Mouse (Mus musculus) lung, embryonic 14.5 days (tissue): ENCODE measurements around the gene Gsg1l. TPM values are rescaled to one million over a fixed set of nuclear protein-coding genes. Genes with fewer than 3 reads are reported as not detected.

Experiments used
- ATAC-seq: fragments of 200-750 bp; cut with Nextera tagmentation; 2 replicates; pipeline ENCODE4 v1.8.0; 2017; ENCODE audit warnings: mild to moderate bottlenecking, moderate TSS enrichment, moderate library complexity; ENCODE audit not compliant: insufficient read depth
- DNase-seq: peaks from one replicate; pipeline ENCODE4 v3.0.0-alpha.2; 2015
- H3K27ac ChIP-seq: fragments of 300-500 bp; sonication (generic); 2 replicates; pipeline ENCODE4 v1.5.1; 2014; ENCODE audit warnings: low read depth, mild to moderate bottlenecking, moderate library complexity
- H3K27me3 ChIP-seq: fragments of 300-500 bp; sonication (generic); 2 replicates; pipeline ENCODE4 v1.6.1; 2014; ENCODE audit warnings: low read length, control low read depth; ENCODE audit not compliant: insufficient read depth
- H3K36me3 ChIP-seq: fragments of 300-500 bp; sonication (generic); 2 replicates; pipeline ENCODE4 v1.6.1; 2014; ENCODE audit warnings: control low read depth; ENCODE audit not compliant: insufficient read depth
- H3K4me1 ChIP-seq: fragments of 300-500 bp; sonication (generic); 2 replicates; pipeline ENCODE4 v1.6.1; 2014; ENCODE audit warnings: antibody characterized with exemption, control low read depth; ENCODE audit not compliant: insufficient read depth
- H3K4me2 ChIP-seq: fragments of 300-500 bp; sonication (generic); 2 replicates; pipeline ENCODE4 v1.6.1; 2014; ENCODE audit warnings: mild to moderate bottlenecking
- H3K4me3 ChIP-seq: fragments of 300-500 bp; sonication (generic); 2 replicates; pipeline ENCODE4 v1.5.1; 2014; ENCODE audit warnings: low read depth, low read length
- H3K9ac ChIP-seq: fragments of 300-500 bp; sonication (generic); 2 replicates; pipeline ENCODE4 v1.6.1; 2014
- H3K9me3 ChIP-seq: fragments of 300-500 bp; sonication (generic); 2 replicates; pipeline ENCODE4 v1.6.1; 2016; ENCODE audit warnings: low read depth, low read length, control low read depth
- CTCF ChIP-seq: IDR thresholded peaks from 2 replicates; pipeline ENCODE4 v1.5.1; 2016; ENCODE audit warnings: antibody characterized with exemption, low read depth
- WGBS: fragments of 180-500 bp; shearing (Covaris S2); extraction: QIAGEN DNeasy Blood & Tissue Kit; methylation state at CpG from one replicate; pipeline ENCODE4 v1.1.7; 2014; 5-methylcytosine and 5-hydroxymethylcytosine counted together
- polyA plus RNA-seq: library from polyadenylated mRNA; unstranded; fragments of >200 nt; fragmentation: Nextera tagmentation; extraction: Ambion mirVana; gene quantifications from 2 replicates; pipeline ENCODE4 v1.2.1, GENCODE M21; 2014

The Gsg1l gene
- polyA plus RNA-seq, 1 experiment from 2014 or later: 3.3 TPM

DNA sequence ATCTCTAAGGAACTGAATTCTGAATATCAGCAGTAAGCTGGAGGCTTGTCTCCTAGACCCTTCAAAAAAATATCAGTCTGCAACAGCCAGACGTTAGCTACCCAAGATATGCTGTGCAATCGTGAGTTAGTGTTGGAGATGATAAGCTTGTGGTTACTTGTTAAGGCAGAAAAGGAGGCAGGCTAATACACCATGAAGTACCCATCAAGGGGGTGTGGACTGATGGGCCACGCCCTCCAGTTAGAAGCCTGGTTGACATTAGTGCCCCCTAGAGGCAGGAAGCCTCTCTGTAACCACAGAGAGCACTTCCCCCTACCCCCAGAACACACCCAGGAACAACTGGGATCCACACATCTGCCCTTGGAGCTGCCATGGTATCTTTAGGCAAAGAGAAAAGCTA, 39.9 kb downstream of the Gsg1l start:
- WGBS: 20% methylated on average over 3 of the region's 3 CpGs
- TF ChIP-seq CTCF: peak; percentile 48; the same call in 1 of the 2 replicates

DNA sequence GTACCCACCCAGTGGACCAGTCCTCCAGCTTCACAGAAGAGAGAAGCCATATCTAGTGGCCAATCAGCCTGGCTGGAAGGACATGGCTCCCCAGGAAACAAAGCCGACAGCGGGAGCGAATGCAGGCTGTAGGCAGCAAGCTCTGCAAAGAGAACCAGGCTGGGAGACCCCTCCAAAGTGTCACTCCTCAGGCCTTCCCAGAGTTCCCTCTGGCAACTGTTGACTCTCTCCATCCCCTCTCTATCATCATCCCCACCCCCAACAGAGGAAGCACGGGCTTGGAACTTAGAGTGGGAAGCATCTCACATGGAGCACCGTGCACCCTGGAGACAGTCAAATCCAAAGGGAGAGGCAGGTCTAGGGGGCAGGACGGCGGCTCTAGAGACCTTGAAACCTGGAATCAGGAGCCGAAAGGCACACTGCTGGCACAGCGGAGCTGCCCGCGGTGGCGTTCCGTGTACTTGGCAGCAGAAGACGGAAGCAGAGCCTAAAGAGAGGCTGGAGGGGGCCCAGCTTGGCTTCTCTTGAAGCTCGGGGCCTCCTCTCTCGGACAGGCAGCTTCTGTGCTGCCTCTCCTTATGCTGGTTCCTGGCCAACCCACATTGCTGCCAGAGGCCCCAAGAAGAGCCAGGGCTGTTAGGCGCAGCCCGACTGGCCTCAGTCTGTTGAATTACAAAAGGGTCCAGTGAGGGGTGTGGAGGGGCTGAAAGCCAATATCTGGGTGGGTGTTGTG, 41.3 kb downstream of the Gsg1l start:
- H3K4me2 ChIP-seq: 0 out of 2 replicates have a peak overlapping the region, but pooled peaks have one; percentile 13
- DNase-seq: peak; percentile 81

More for the DNA sequence above, 39.9 kb downstream of the Gsg1l start:
- Histone ChIP-seq H3K9me3 (no peaks in the 10 kb centered on the region), H3K9ac (no peak overlapping the region), H3K4me2 (no peak overlapping the region), H3K4me3 (no peak overlapping the region), H3K27me3 (no peaks in the 10 kb centered on the region), H3K27ac (no peak overlapping the region), H3K36me3 (no peaks in the 10 kb centered on the region), H3K4me1 (peaks cover 21% of the 10 kb centered on the region)
- ATAC-seq (no peak), DNase-seq (peak; percentile 41)

DNA sequence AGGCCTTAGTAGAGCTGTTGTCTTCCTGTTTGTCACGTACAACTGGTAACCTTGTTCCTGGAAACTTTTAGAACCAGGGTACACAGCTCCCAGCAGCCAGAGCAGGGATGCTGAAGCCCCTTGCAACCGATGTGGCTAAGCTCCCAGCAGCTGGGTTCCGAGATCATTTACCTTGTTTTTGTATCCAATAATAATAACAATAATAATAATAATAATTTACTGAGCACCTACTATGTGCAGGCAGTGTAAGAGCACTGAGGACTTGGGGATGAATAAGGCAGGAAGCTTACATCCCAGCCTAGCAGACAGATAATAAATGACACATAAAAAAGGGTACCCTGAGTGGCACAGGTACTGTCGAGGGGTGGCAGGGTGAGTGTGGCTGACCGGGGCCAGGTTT, 42.4 kb downstream of the Gsg1l start:
- no peak for TF ChIP-seq CTCF

More for the DNA sequence above, 41.3 kb downstream of the Gsg1l start:
- Histone ChIP-seq H3K4me3 (no peak overlapping the region), H3K36me3 (no peaks in the 10 kb centered on the region), H3K27me3 (no peaks in the 10 kb centered on the region), H3K9ac (no peak overlapping the region), H3K4me1 (peaks cover 21% of the 10 kb centered on the region), H3K27ac (peak overlapping the region; percentile 43; the same call in 1 of the 2 replicates), H3K9me3 (no peaks in the 10 kb centered on the region)
- WGBS: 49% methylated on average over 18 of the region's 18 CpGs
- TF ChIP-seq CTCF: no peak
- peak; percentile 44 for ATAC-seq

DNA sequence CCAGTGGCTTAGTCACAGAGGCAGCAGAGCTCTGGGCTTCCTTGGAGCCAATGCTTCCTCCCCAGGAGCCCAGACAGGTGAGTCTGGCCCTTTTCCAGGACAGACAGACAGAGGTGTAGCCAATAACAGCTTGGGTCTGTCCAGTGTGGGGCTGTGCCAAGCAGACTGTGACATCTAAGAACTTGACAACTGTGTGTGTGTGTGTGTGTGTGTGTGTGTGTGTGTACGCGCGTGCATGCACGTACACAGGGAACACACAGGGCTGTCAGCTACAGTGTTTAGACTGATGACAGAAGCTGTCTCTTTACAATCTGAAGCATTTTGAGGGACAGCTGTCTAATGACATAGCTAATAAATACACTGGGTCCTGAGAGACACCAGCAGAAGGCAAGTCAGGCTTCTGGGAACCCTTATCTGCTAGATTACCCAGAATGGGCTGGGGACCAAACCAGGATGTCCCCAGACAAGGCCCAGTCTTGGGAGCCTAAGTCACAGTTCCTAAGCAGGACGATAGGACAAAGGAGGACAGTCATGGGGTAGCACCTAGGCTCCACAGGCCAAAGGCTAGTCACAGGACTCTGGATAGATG, 42.9 kb downstream of the Gsg1l start:
- Histone ChIP-seq H3K9me3 (no peaks in the 10 kb centered on the region), H3K4me1 (peaks cover 24% of the 10 kb centered on the region), H3K4me3 (no peak overlapping the region), H3K4me2 (peak overlapping the region; percentile 36), H3K27me3 (no peaks in the 10 kb centered on the region), H3K9ac (no peak overlapping the region), H3K27ac (peak overlapping the region; percentile 92), H3K36me3 (no peaks in the 10 kb centered on the region)
- peak; percentile 33; the same call in 1 of the 2 replicates for ATAC-seq
- TF ChIP-seq CTCF: no peak
- WGBS: 63% methylated on average over 5 of the region's 5 CpGs
- no peak for DNase-seq

More for the DNA sequence above, 42.4 kb downstream of the Gsg1l start:
- Histone ChIP-seq H3K4me3 (no peak overlapping the region), H3K27me3 (no peaks in the 10 kb centered on the region), H3K9me3 (no peaks in the 10 kb centered on the region), H3K27ac (peak overlapping the region; percentile 92), H3K4me2 (no peak overlapping the region), H3K9ac (no peak overlapping the region), H3K36me3 (no peaks in the 10 kb centered on the region), H3K4me1 (peaks cover 21% of the 10 kb centered on the region)
- WGBS: 79% methylated on average over 5 of the region's 5 CpGs
- ATAC-seq: no peak
- no peak for DNase-seq

DNA sequence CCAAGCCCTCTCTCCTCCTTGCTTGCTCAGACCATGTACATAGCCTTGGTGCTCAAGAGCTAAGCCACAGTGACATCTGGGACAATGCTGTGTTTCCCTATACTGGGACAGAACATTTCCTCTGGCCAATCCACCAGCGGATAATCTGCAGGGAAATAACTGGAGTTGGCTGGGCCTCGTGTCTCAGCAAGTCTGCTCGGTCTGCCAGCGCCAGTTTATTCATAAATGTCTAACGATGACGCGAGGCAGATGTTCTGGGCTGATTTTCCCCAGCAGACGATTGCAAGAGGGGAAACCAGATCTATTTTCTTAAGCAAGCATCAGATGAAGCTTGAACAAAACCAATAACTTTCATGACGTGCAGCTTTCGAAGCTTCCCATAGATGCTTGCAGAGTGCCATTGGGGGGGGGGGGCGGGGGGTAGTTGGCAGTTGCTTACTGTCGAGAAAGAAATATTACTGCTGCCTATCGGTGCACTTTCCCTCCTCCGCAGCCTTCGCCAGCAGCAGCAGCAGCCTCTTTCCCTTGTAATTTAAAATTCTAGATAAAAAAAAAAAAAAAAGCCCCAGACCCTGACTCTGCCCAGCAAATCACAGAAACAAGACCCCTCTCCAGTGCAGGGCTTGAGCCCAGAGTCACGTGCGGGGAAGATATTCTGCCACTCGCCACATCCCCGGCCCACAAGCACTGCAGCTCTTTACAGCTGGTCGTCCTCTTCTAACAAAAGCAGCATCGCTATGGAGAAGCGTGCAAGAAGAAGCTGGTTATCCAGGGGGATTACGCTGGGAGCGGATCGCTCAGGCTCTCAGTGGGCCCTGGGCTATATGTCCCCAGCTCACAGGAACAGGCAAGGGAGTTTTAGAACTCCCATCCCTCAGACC, 43.6 kb downstream of the Gsg1l start:
- DNase-seq (peak; percentile 87), ATAC-seq (peak; percentile 53)
- TF ChIP-seq CTCF: no peak
- H3K4me3 ChIP-seq: no peak overlapping the region
- H3K4me2 ChIP-seq: peak overlapping the region; percentile 36
- no peaks in the 10 kb centered on the region for H3K9me3 ChIP-seq
- H3K27ac ChIP-seq: peak overlapping the region; percentile 92
- H3K4me1 ChIP-seq: peaks cover 24% of the 10 kb centered on the region
- H3K9ac ChIP-seq: no peak overlapping the region
- no peaks in the 10 kb centered on the region for H3K36me3 ChIP-seq
- H3K27me3 ChIP-seq: no peaks in the 10 kb centered on the region
- WGBS: 29% methylated on average over 25 of the region's 25 CpGs

DNA sequence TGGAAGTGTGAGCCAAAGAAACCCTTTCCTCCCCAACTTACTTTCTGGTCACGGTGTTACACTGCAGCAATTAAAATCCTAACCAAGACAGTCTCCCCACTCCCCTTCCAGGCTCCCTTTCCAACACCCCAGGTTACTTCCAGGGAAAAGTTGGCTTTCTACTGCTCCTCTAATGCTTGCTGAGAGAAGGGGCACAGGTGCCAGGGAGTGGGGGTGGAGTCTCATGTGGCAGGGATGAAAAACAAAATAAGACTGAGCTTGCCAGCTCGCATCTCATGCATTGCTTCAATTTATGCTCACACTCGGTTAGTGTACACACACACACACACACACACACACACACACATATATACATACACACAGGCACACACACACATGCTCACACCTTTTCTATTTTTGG, 46.9 kb downstream of the Gsg1l start:
- no peaks in the 10 kb centered on the region for H3K36me3 ChIP-seq
- WGBS: 58% methylated on average over 3 of the region's 3 CpGs
- DNase-seq: no peak
- no peak for TF ChIP-seq CTCF
- ATAC-seq: no peak
- no peak overlapping the region for H3K4me3 ChIP-seq
- no peak overlapping the region for H3K27ac ChIP-seq
- H3K4me2 ChIP-seq: no peak overlapping the region
- no peaks in the 10 kb centered on the region for H3K9me3 ChIP-seq
- H3K27me3 ChIP-seq: no peaks in the 10 kb centered on the region
- peaks cover 16% of the 10 kb centered on the region for H3K4me1 ChIP-seq
- no peak overlapping the region for H3K9ac ChIP-seq
